Mouse (Mus musculus): ENCODE measurements at regions not wholly inside any gene's neighbourhood (a gene's known extent, or its start where the extent isn't known, plus 50 kb on each side); places are given as distances from the start of the nearest gene placed in this dataset.
"Not testable (repeated sequence)": the region's sequence is repeated elsewhere in the genome, so short reads cannot be mapped to it uniquely, and the experiment has no call there.

DNA sequence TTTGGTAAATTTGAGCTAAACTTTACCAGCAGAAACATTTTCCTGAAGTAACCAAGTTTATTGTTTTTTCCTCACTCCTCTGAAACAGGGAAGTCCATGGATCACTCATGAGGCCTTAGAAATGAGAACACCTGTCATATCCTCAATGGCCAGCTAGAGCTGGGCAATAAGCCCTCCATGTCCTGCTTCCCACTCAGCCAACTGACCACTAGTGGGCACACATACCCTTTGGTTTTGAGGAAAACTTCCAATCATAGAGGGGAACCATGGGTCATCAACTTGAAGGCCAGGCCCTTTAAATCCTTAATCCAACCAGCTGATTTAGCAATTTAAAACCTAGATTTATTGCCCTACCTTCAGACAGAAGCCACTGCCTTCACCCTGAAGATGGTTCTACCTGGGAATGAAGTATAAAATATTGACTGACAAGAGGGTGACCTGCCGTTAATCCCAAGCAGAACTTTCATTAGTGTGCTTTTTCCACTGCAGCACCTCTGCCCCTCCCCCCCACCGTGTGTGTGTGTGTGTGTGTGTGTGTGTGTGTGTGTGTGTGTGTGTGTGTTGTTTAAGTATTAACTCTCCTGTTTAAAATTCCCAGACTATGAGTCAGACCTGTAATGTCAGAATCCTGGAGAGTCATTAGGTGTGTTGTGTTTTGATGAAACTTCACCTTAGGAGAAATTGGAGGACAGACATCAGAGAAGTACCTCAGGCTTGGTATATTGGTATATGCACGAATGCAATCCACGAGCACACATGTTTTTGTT is 312.3 kb downstream of the Hdgfl1 start:
- no peak overlapping the region for H3K9ac ChIP-seq (replicated peaks)
- WGBS = 70% methylated on average over 4 of the region's 4 CpGs
- H3K27me3 ChIP-seq = no peaks in the 10 kb centered on the region
- no peak overlapping the region for H3K4me3 ChIP-seq (replicated peaks)
- ATAC-seq (ENCODE audit: insufficient number of reproducible peaks, insufficient read depth, low FRiP score, low TSS enrichment, low read depth) = no peak
- H3K4me2 ChIP-seq = no peak overlapping the region
- H3K4me1 ChIP-seq (replicated peaks) = no peaks in the 10 kb centered on the region
- no peaks in the 10 kb centered on the region for H3K36me3 ChIP-seq
- no peak overlapping the region for H3K27ac ChIP-seq
- peaks cover 7% of the 10 kb centered on the region; the same call in 1 of the 2 replicates for H3K9me3 ChIP-seq

- H3K9me3 ChIP-seq = no peaks in the 10 kb centered on the region
- WGBS = 88% methylated on average over 4 of the region's 4 CpGs
Measured at GRCm38 (mm10) chr13:26426639-26427038, 343.3 kb downstream of the Hdgfl1 start.

GRCm38 (mm10) chr13:26424513-26424912 is 345.5 kb downstream of the Hdgfl1 start:
- ATAC-seq (ENCODE audit: insufficient number of reproducible peaks, insufficient read depth, low FRiP score, low TSS enrichment, low read depth) = no peak
- 53% methylated on average over 1 of the region's 1 CpGs for WGBS
- Histone ChIP-seq H3K4me2 (no peak overlapping the region), H3K27me3 (no peaks in the 10 kb centered on the region), H3K27ac (no peak overlapping the region), H3K4me1 (replicated peaks) (no peaks in the 10 kb centered on the region), H3K9me3 (no peaks in the 10 kb centered on the region), H3K9ac (replicated peaks) (no peak overlapping the region), H3K4me3 (replicated peaks) (no peak overlapping the region), H3K36me3 (no peaks in the 10 kb centered on the region)

More at GRCm38 (mm10) chr13:26426639-26427038, 343.3 kb downstream of the Hdgfl1 start:
- Histone ChIP-seq H3K27ac (no peak overlapping the region), H3K4me2 (no peak overlapping the region), H3K9ac (replicated peaks) (no peak overlapping the region), H3K4me3 (replicated peaks) (no peak overlapping the region), H3K27me3 (no peaks in the 10 kb centered on the region), H3K36me3 (no peaks in the 10 kb centered on the region), H3K4me1 (replicated peaks) (no peaks in the 10 kb centered on the region)
- ATAC-seq (ENCODE audit: insufficient number of reproducible peaks, insufficient read depth, low FRiP score, low TSS enrichment, low read depth) = no peak

DNA sequence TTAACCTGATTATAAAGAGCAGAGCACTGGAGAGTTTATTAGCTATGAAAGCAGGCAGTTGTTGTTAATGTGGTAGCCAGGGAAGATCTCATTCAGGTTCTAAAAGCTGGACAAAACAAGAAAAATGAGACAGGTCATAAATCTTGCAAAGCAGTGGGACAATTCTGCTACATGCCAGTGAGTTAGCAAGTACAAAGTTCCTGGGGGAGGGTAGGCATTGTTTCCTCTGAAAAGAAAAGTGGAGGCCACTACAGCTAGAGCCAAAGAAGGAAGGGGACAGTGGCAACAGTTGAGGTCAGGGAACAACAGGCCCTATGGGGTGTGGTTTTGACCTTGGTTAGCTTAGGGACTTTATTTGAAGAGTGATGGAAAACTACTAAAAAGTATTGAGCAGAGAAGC is 364.2 kb downstream of the Hdgfl1 start:
- Histone ChIP-seq H3K9me3 (no peaks in the 10 kb centered on the region), H3K36me3 (no peaks in the 10 kb centered on the region), H3K27ac (no peak overlapping the region), H3K27me3 (no peaks in the 10 kb centered on the region), H3K4me2 (no peak overlapping the region), H3K4me3 (replicated peaks) (no peak overlapping the region), H3K4me1 (replicated peaks) (no peaks in the 10 kb centered on the region), H3K9ac (replicated peaks) (no peak overlapping the region)
- no peak for ATAC-seq (ENCODE audit: insufficient number of reproducible peaks, insufficient read depth, low FRiP score, low TSS enrichment, low read depth)

DNA sequence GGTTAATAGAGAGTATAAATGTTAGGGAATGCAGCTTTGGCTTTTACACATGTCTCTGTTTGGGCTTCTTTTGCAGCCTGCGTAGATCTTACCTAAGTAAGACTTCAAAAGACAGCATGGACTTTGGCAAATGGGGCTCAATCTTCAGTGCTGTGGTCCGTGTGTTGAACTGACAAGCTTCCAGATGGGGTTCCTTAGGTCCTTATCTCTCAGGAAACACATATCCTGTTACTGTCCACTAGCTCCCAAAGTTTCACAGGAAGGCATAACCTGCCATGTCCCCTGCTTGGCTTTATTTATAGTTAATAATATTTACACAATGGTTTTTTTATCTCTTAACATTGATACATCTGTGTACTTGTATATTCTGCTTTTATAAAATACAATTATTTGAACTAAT is 365.3 kb downstream of the Hdgfl1 start:
- no peaks in the 10 kb centered on the region for H3K4me1 ChIP-seq (replicated peaks)
- no peak for ATAC-seq (ENCODE audit: insufficient number of reproducible peaks, insufficient read depth, low FRiP score, low TSS enrichment, low read depth)
- H3K27ac ChIP-seq = no peak overlapping the region
- H3K4me3 ChIP-seq (replicated peaks) = no peak overlapping the region
- H3K36me3 ChIP-seq = no peaks in the 10 kb centered on the region
- no peaks in the 10 kb centered on the region for H3K27me3 ChIP-seq
- 77% methylated on average over 2 of the region's 2 CpGs for WGBS
- H3K9ac ChIP-seq (replicated peaks) = no peak overlapping the region
- H3K4me2 ChIP-seq = no peak overlapping the region
- H3K9me3 ChIP-seq = no peaks in the 10 kb centered on the region

GRCm38 (mm10) chr13:26387861-26388621 is 381.9 kb downstream of the Hdgfl1 start:
- Histone ChIP-seq H3K9me3 (no peaks in the 10 kb centered on the region), H3K27ac (no peak overlapping the region), H3K36me3 (no peaks in the 10 kb centered on the region), H3K9ac (replicated peaks) (no peak overlapping the region), H3K4me2 (no peak overlapping the region), H3K4me1 (replicated peaks) (no peaks in the 10 kb centered on the region), H3K27me3 (no peaks in the 10 kb centered on the region), H3K4me3 (replicated peaks) (no peak overlapping the region)
- ATAC-seq (ENCODE audit: insufficient number of reproducible peaks, insufficient read depth, low FRiP score, low TSS enrichment, low read depth) = no peak
- 94% methylated on average over 7 of the region's 7 CpGs for WGBS

GRCm38 (mm10) chr13:26382631-26383030 is 387.3 kb downstream of the Hdgfl1 start:
- H3K9me3 ChIP-seq = no peaks in the 10 kb centered on the region
- 35% methylated on average over 2 of the region's 2 CpGs for WGBS
- H3K4me1 ChIP-seq (replicated peaks) = no peaks in the 10 kb centered on the region; the same call in 1 of the 2 replicates
- no peak overlapping the region for H3K27ac ChIP-seq
- H3K36me3 ChIP-seq = no peaks in the 10 kb centered on the region
- no peak overlapping the region for H3K4me2 ChIP-seq
- no peak for ATAC-seq (ENCODE audit: insufficient number of reproducible peaks, insufficient read depth, low FRiP score, low TSS enrichment, low read depth)
- no peak overlapping the region for H3K9ac ChIP-seq (replicated peaks)
- H3K27me3 ChIP-seq = no peaks in the 10 kb centered on the region
- no peak overlapping the region for H3K4me3 ChIP-seq (replicated peaks)

GRCm38 (mm10) chr13:26382154-26382553 is 387.8 kb downstream of the Hdgfl1 start:
- WGBS = 78% methylated on average over 2 of the region's 2 CpGs
- no peak for ATAC-seq (ENCODE audit: insufficient number of reproducible peaks, insufficient read depth, low FRiP score, low TSS enrichment, low read depth)

DNA sequence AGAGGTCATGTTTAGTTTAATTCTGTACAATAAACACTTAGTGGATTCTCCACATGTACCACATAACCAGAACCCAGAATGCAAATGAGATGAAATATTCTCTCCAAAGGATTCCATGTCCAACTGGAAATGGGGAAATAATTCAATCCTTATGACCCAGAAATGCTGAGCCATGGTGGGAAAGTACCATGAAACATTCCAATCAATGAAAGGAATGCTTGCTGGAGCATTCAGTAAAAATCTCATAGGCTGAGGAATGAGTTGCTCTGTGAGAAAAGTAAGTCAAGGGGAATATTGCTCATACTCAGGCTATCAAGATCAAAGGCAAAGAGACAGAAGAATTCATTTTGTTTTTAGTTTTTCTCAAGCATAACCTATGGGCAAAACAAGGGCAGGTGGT is 394.4 kb downstream of the Hdgfl1 start:
- Histone ChIP-seq H3K27me3 (no peaks in the 10 kb centered on the region), H3K9ac (replicated peaks) (no peak overlapping the region), H3K36me3 (no peaks in the 10 kb centered on the region), H3K4me2 (no peak overlapping the region), H3K27ac (no peak overlapping the region), H3K4me1 (replicated peaks) (no peaks in the 10 kb centered on the region), H3K9me3 (no peaks in the 10 kb centered on the region), H3K4me3 (replicated peaks) (no peak overlapping the region)
- ATAC-seq (ENCODE audit: insufficient number of reproducible peaks, insufficient read depth, low FRiP score, low TSS enrichment, low read depth) = no peak

More at GRCm38 (mm10) chr13:26382154-26382553, 387.8 kb downstream of the Hdgfl1 start:
- Histone ChIP-seq H3K27me3 (no peaks in the 10 kb centered on the region), H3K36me3 (no peaks in the 10 kb centered on the region), H3K4me1 (replicated peaks) (no peaks in the 10 kb centered on the region; the same call in 1 of the 2 replicates), H3K9me3 (no peaks in the 10 kb centered on the region), H3K9ac (replicated peaks) (no peak overlapping the region), H3K4me2 (no peak overlapping the region), H3K4me3 (replicated peaks) (no peak overlapping the region), H3K27ac (no peak overlapping the region)

- WGBS = 96% methylated on average over 6 of the region's 6 CpGs
- ATAC-seq (ENCODE audit: insufficient number of reproducible peaks, insufficient read depth, low FRiP score, low TSS enrichment, low read depth); H3K9me3 ChIP-seq; H3K27ac ChIP-seq; H3K36me3 ChIP-seq; H3K4me3 ChIP-seq (replicated peaks); H3K4me2 ChIP-seq; H3K9ac ChIP-seq (replicated peaks); H3K4me1 ChIP-seq (replicated peaks); H3K27me3 ChIP-seq: not testable (repeated sequence)
Measured at GRCm38 (mm10) chr13:26365911-26366310, 404.1 kb downstream of the Hdgfl1 start.

- 55% methylated on average over 3 of the region's 3 CpGs for WGBS
- no peak overlapping the region for H3K4me3 ChIP-seq (replicated peaks)
- no peaks in the 10 kb centered on the region for H3K9me3 ChIP-seq
- no peak overlapping the region for H3K9ac ChIP-seq (replicated peaks)
- H3K27ac ChIP-seq = no peak overlapping the region
- no peak for ATAC-seq (ENCODE audit: insufficient number of reproducible peaks, insufficient read depth, low FRiP score, low TSS enrichment, low read depth)
- H3K4me2 ChIP-seq = no peak overlapping the region
- H3K36me3 ChIP-seq = no peaks in the 10 kb centered on the region
- no peaks in the 10 kb centered on the region; the same call in 1 of the 2 replicates for H3K4me1 ChIP-seq (replicated peaks)
- no peaks in the 10 kb centered on the region for H3K27me3 ChIP-seq
Measured at GRCm38 (mm10) chr13:26356341-26356740, 413.6 kb downstream of the Hdgfl1 start.
